Mouse (Mus musculus) neural tube, embryonic 11.5 days (tissue): Measurements from ENCODE around the gene Pcnx2. TPM values are rescaled to one million over a fixed set of nuclear protein-coding genes. Genes with fewer than 3 reads are reported as not detected.

ENCODE experiments used
- ATAC-seq: fragments of 200-750 bp; cut with Nextera tagmentation; 2 replicates; pipeline ENCODE4 v1.8.0; 2017; ENCODE audit warnings: moderate number of reproducible peaks, mild to moderate bottlenecking, moderate TSS enrichment, moderate library complexity; ENCODE audit not compliant: insufficient read depth, low FRiP score, low TSS enrichment
- DNase-seq: peaks from one replicate; pipeline ENCODE4 v3.0.0-alpha.2; 2015; ENCODE audit warnings: low spot score
- H3K27ac ChIP-seq: fragments of 300-500 bp; sonication (generic); 2 replicates; pipeline ENCODE4 v1.5.1; 2014; ENCODE audit warnings: low read depth, mild to moderate bottlenecking, low read length
- H3K27me3 ChIP-seq: fragments of 300-500 bp; sonication (generic); 2 replicates; pipeline ENCODE4 v1.6.1; 2014; ENCODE audit warnings: mild to moderate bottlenecking, low read length, mixed read lengths; ENCODE audit not compliant: control insufficient read depth, insufficient read depth
- H3K36me3 ChIP-seq: fragments of 300-500 bp; sonication (generic); 2 replicates; pipeline ENCODE4 v1.6.1; 2014; ENCODE audit warnings: mild to moderate bottlenecking, low read length, moderate library complexity, mixed read lengths; ENCODE audit not compliant: control insufficient read depth, insufficient read depth
- H3K4me1 ChIP-seq: fragments of 300-500 bp; sonication (generic); 2 replicates; pipeline ENCODE4 v1.6.1; 2014; ENCODE audit warnings: low read length, mixed read lengths; ENCODE audit not compliant: control insufficient read depth, insufficient read depth
- H3K4me2 ChIP-seq: fragments of 300-500 bp; sonication (generic); 2 replicates; pipeline ENCODE4 v1.6.1; 2014; ENCODE audit warnings: low read depth, mild to moderate bottlenecking, moderate library complexity
- H3K4me3 ChIP-seq: fragments of 300-500 bp; sonication (generic); 2 replicates; pipeline ENCODE4 v1.5.1; 2014; ENCODE audit warnings: low read depth, low read length
- H3K9ac ChIP-seq: fragments of 300-500 bp; sonication (generic); 2 replicates; pipeline ENCODE4 v1.6.1; 2014; ENCODE audit warnings: mild to moderate bottlenecking, low read length
- H3K9me3 ChIP-seq: fragments of 300-500 bp; sonication (generic); 2 replicates; pipeline ENCODE4 v1.6.1; 2016; ENCODE audit warnings: low read length; ENCODE audit not compliant: control insufficient read depth
- WGBS: fragments of 180-500 bp; shearing (Covaris S2); extraction: QIAGEN DNeasy Blood & Tissue Kit; methylation state at CpG from one replicate; pipeline ENCODE4 v1.1.7; 2014; 5-methylcytosine and 5-hydroxymethylcytosine counted together
- polyA plus RNA-seq: library from polyadenylated mRNA; unstranded; fragments of >200 nt; fragmentation: Nextera tagmentation; extraction: Ambion mirVana; gene quantifications from 2 replicates; pipeline ENCODE4 v1.2.1, GENCODE M21; 2014

Pcnx2 gene
- 0.37 and 0.65 TPM in 2 replicates for polyA plus RNA-seq

DNA sequence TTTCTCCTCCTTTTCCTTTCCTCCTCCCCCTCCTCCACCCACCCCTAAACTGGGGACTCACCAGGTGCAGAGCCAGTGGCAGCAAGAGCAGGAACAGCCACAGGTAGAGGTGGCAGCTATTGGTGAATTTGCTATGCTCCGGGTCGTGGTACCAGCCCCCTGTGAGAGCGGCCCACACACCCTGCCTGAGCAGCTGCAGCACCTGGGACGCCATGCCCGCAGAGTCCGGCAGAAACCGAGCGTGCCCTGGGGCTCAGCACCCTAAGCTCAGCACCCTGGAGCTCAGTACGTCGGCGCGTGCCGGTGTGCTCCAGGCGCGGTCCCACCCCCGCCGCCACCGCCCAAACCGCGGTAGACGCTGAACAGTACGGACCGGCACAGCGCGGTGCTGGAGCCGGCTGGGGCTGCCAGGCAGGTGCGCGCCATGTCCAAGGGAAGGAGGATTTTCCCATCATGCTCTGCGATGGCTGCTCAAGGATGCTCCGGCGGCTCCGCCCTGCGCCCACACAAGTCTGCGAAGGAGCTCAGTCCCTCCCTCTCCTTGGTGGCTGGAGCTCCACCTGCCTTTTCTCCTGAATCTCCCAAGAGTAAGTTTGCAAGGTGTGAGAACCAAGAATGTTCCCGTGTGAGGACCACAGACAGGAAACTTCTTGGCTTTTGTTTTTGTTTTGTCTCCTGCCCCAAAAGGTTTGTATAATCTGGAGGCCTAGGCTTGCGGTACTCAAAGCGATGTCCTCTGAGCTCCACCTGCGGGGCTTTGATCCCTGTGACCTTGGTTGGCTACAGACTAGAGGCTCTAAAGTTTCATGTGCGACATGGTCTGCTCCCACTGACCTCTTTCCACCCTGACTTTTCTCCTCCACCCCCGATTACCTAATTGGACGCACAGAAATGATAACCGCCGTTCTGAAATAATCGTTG, at the start of gene Pcnx2:
TSS of gene Pcnx2 (minus strand) at position 450 of the 921 bp plus-strand sequence.
- Histone ChIP-seq H3K36me3 (no peaks in the 10 kb centered on the region), H3K4me1 (no peaks in the 10 kb centered on the region), H3K9ac (peak within 1 kb of the TSS; percentile 50), H3K27me3 (peaks cover 15% of the 10 kb centered on the region), H3K27ac (no peak within 1 kb of the TSS), H3K9me3 (no peaks in the 10 kb centered on the region), H3K4me3 (peak within 1 kb of the TSS; percentile 34), H3K4me2 (peak within 1 kb of the TSS; percentile 52)
- ATAC-seq (no peak; the same call in 1 of the 2 replicates), DNase-seq (peak; percentile 60)
- WGBS: 7% methylated on average over 44 of the region's 44 CpGs

- DNase-seq: no peak
- Histone ChIP-seq H3K27ac (no peak overlapping the region), H3K9ac (no peak overlapping the region), H3K9me3 (no peaks in the 10 kb centered on the region), H3K4me2 (no peak overlapping the region), H3K4me3 (no peak overlapping the region), H3K4me1 (no peaks in the 10 kb centered on the region), H3K36me3 (no peaks in the 10 kb centered on the region), H3K27me3 (no peaks in the 10 kb centered on the region)
- ATAC-seq: no peak
- 84% methylated on average over 4 of the region's 4 CpGs for WGBS
Measured at GRCm38 (mm10) chr8:125944511-125944910, 46.4 kb upstream of the Pcnx2 start.

- no peaks in the 10 kb centered on the region for H3K9me3 ChIP-seq
- peak; percentile 55 for DNase-seq
- no peak overlapping the region for H3K9ac ChIP-seq
- no peaks in the 10 kb centered on the region for H3K36me3 ChIP-seq
- ATAC-seq: no peak
- no peak overlapping the region for H3K4me2 ChIP-seq
- no peaks in the 10 kb centered on the region for H3K4me1 ChIP-seq
- H3K27ac ChIP-seq: no peak overlapping the region
- no peaks in the 10 kb centered on the region for H3K27me3 ChIP-seq
- WGBS: 45% methylated on average over 9 of the region's 9 CpGs
- no peak overlapping the region for H3K4me3 ChIP-seq
Measured at GRCm38 (mm10) chr8:125935649-125936048, 37.5 kb upstream of the Pcnx2 start.

DNA sequence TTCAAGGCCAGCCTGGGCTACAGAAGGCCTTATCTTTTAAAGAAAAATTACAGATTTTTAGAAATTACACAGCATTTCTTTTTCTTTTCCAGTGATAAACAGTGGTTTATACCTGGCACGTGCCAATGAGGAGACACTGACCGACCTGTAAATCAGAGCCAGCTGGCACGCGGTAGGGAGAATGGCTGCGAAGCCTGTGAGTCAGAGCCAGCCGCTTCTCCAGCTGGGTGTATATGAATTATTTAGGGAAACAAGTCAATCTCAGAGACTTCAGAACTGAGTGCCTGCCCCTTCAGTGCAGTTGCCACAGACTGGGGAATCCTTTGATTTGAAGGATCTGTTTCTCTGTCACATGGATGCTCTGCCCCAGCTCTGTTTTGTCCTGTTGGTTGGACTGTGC, 33.7 kb upstream of the Pcnx2 start:
- Histone ChIP-seq H3K4me1 (no peaks in the 10 kb centered on the region), H3K27ac (no peak overlapping the region), H3K9ac (no peak overlapping the region), H3K4me2 (no peak overlapping the region), H3K36me3 (no peaks in the 10 kb centered on the region), H3K9me3 (no peaks in the 10 kb centered on the region), H3K4me3 (no peak overlapping the region), H3K27me3 (no peaks in the 10 kb centered on the region; the same call in 1 of the 2 replicates)
- 93% methylated on average over 6 of the region's 6 CpGs for WGBS
- ATAC-seq: no peak
- DNase-seq: peak; percentile 2

DNA sequence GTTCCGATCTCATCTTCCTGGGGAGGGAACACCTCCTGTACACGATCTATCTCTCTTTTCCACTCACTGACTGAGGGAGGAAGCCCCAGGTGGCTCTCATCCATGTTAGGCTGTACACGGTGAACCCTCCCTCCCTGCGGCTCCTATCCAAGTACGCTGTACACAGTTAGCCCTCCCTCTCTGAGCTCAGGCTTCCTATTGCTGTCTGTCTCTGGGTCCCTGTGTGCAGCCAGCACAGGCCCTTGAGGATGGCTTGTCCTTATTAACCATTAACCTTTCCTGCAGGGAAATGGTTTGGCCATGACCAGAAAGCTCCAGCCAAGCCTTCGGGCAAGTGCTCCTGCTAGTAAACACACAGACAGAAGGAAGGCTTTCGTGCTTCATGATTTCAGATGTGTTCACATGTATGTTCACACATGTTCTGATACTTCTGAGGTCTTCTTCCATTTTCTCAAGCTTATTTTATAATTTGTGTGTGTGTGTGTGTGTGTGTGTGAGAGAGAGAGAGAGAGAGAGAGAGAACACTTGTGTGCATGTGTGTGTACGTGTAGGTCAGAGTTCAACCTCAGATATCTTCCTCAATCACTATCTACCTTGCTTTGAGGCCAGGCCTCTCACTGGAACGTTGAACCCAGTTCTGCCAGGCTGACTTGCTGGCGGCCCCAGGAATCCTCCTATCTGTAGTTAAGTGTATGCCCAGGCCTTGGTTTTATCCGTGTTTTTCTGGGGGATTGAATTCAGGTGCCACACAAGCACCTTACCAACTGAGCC, 32.3 kb upstream of the Pcnx2 start:
- Histone ChIP-seq H3K4me2 (no peak overlapping the region), H3K27me3 (no peaks in the 10 kb centered on the region; the same call in 1 of the 2 replicates), H3K4me3 (no peak overlapping the region), H3K36me3 (no peaks in the 10 kb centered on the region), H3K27ac (no peak overlapping the region), H3K9me3 (no peaks in the 10 kb centered on the region), H3K4me1 (no peaks in the 10 kb centered on the region), H3K9ac (no peak overlapping the region)
- WGBS: 87% methylated on average over 11 of the region's 11 CpGs
- DNase-seq (no peak), ATAC-seq (no peak)

DNA sequence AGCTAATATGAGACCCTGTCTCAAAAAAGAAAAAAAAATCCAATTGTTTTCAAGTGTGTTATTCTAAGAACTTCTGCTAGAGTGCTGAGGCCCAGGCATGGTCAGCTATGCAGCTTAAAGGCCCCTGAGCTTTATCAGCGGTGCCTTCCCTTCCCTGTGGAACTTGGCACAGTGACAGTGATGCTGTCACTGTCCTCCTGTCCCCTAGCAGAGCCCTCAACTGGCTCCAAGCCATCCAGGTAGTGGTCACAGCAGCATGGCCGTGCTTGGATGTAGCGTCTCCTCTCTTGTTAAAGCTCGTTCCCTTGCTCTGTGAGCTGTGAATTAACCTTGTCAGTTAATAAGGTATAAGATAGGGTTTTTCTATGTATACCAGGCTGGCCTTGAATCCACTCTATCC, 28.5 kb upstream of the Pcnx2 start:
- Histone ChIP-seq H3K27me3 (no peaks in the 10 kb centered on the region; the same call in 1 of the 2 replicates), H3K9me3 (no peaks in the 10 kb centered on the region), H3K4me1 (no peaks in the 10 kb centered on the region), H3K9ac (no peak overlapping the region), H3K27ac (no peak overlapping the region), H3K4me2 (no peak overlapping the region), H3K4me3 (no peak overlapping the region), H3K36me3 (no peaks in the 10 kb centered on the region)
- DNase-seq (no peak), ATAC-seq (no peak)
- WGBS: 91% methylated on average over 4 of the region's 4 CpGs

DNA sequence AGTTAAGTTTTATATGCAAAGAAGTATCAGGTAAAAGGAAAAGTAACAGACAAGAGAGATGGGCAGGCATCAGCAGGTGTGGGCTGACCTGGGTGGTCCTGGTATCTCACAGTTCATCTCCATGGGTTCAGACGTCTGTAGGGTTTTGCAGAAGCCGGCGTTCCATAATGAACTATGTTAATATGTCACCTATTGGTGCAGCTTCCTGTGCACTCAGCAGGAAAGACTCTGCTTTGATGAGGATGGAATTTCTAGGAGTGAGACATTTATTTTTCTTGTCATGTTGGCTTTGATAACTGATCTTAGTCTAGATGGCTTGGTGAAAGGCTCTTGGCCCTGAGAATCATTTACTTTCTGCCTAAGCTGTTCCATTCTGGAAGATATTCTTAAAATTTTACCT, 24.2 kb upstream of the Pcnx2 start:
- Histone ChIP-seq H3K9me3 (no peaks in the 10 kb centered on the region), H3K4me3 (no peak overlapping the region), H3K36me3 (no peaks in the 10 kb centered on the region), H3K27ac (no peak overlapping the region), H3K9ac (no peak overlapping the region), H3K27me3 (no peaks in the 10 kb centered on the region), H3K4me2 (no peak overlapping the region), H3K4me1 (no peaks in the 10 kb centered on the region)
- ATAC-seq: no peak
- WGBS: 53% methylated on average over 3 of the region's 3 CpGs
- no peak for DNase-seq

- DNase-seq (no peak), ATAC-seq (no peak)
- no peaks in the 10 kb centered on the region for H3K36me3 ChIP-seq
- no peak overlapping the region for H3K4me2 ChIP-seq
- WGBS: 74% methylated on average over 9 of the region's 9 CpGs
- no peak overlapping the region for H3K9ac ChIP-seq
- no peaks in the 10 kb centered on the region for H3K4me1 ChIP-seq
- H3K27ac ChIP-seq: no peak overlapping the region
- H3K9me3 ChIP-seq: no peaks in the 10 kb centered on the region
- H3K27me3 ChIP-seq: no peaks in the 10 kb centered on the region
- no peak overlapping the region for H3K4me3 ChIP-seq
Measured at GRCm38 (mm10) chr8:125920761-125921160, 22.6 kb upstream of the Pcnx2 start.
